Mouse (Mus musculus) ES-E14 (cell line): ENCODE data around the gene Birc7. TPM values are rescaled to one million over a fixed set of nuclear protein-coding genes. Genes with fewer than 3 reads are reported as not detected.

Experiments
- DNase-seq: peaks from one replicate; pipeline ENCODE4 v3.0.0-alpha.2; 2013; ENCODE audit warnings: low read depth, low spot score
- H3K27ac ChIP-seq: 2 replicates; pipeline ENCODE4 v1.5.1; 2012; ENCODE audit warnings: low read depth, mild to moderate bottlenecking, low read length, moderate library complexity, mixed read lengths; ENCODE audit not compliant: poor library complexity, insufficient read depth, severe bottlenecking
- H3K36me3 ChIP-seq: 2 replicates; pipeline ENCODE4 v1.6.1; 2012; ENCODE audit warnings: mild to moderate bottlenecking, low read length, moderate library complexity, mixed read lengths; ENCODE audit not compliant: control insufficient read depth, poor library complexity, insufficient read depth, severe bottlenecking
- H3K4me1 ChIP-seq, 2 experiments: fragments of 150-350 bp in 1 of 2; sonication (generic) in 1 of 2; 2 replicates each; pipeline ENCODE4 v1.6.1; 2012; ENCODE audit warnings: low read length in 2 of 2, mild to moderate bottlenecking in 1 of 2, mixed read lengths in 1 of 2; ENCODE audit not compliant: control insufficient read depth in 2 of 2, insufficient read depth in 2 of 2, poor library complexity in 1 of 2
- H3K4me3 ChIP-seq, 2 experiments: fragments of 150-350 bp in 1 of 2; sonication (generic) in 1 of 2; 2 replicates each; pipeline ENCODE4 v1.5.1; 2012; ENCODE audit warnings: low read length in 2 of 2, low read depth in 1 of 2, mild to moderate bottlenecking in 1 of 2, mixed read lengths in 1 of 2; ENCODE audit not compliant: insufficient read depth in 1 of 2, poor library complexity in 1 of 2, severe bottlenecking in 1 of 2
- H3K9ac ChIP-seq: 2 replicates; pipeline ENCODE4 v1.6.1; 2012; ENCODE audit warnings: low read depth, mild to moderate bottlenecking, low read length, mixed read lengths; ENCODE audit not compliant: poor library complexity, insufficient read depth, severe bottlenecking
- H3K9me3 ChIP-seq: fragments of 150-350 bp; sonication (generic); 2 replicates; pipeline ENCODE4 v1.6.1; 2012; ENCODE audit warnings: low read depth, mild to moderate bottlenecking, low read length; ENCODE audit not compliant: control insufficient read depth, insufficient read depth
- CHD2 ChIP-seq: IDR thresholded peaks from 2 replicates; pipeline ENCODE4 v1.6.1; 2014; ENCODE audit warnings: mild to moderate bottlenecking, low read depth, low read length, inconsistent platforms
- HCFC1 ChIP-seq: IDR thresholded peaks from 2 replicates; pipeline ENCODE4 v1.6.1; 2012; ENCODE audit warnings: low read length, inconsistent platforms, borderline replicate concordance; ENCODE audit not compliant: insufficient read depth
- MAFK ChIP-seq: IDR thresholded peaks from 2 replicates; pipeline ENCODE4 v1.6.1; 2014; ENCODE audit warnings: mild to moderate bottlenecking, low read depth, low read length, inconsistent platforms; ENCODE audit not compliant: insufficient read depth
- ZC3H11A ChIP-seq: IDR thresholded peaks from 2 replicates; pipeline ENCODE4 v1.6.1; 2012; ENCODE audit warnings: low read depth, mild to moderate bottlenecking, inconsistent platforms, low read length, borderline replicate concordance
- ZNF384 ChIP-seq: IDR thresholded peaks from 2 replicates; pipeline ENCODE4 v1.6.1; 2012; ENCODE audit warnings: low read depth, low read length, inconsistent platforms
- in situ Hi-C, 2 experiments: fragments of 600-800 bp; cut with MboI; formaldehyde crosslinking; loops; one replicate each; pipeline ENCODE4 v1.15.1; 2025; ENCODE audit warnings: low sequenced_read_pairs in 2 of 2, inconsistent platforms in 1 of 2; ENCODE audit not compliant: unreplicated experiment in 2 of 2
- total RNA-seq: library from RNA; depleted of rRNA; stranded (reverse); fragments of 300-350 nt; gene quantifications from 2 replicates; pipeline ENCODE4 v1.2.3, GENCODE M21; 2012; rRNA removed

The Birc7 gene
- total RNA-seq, 1 experiment: 2.1 TPM

- in situ Hi-C loops: no loop called here
- Histone ChIP-seq H3K9ac (peak overlapping the region; percentile 94), H3K27ac (no peak overlapping the region; the same call in 1 of the 2 replicates), H3K4me1 (peaks cover 0 to 3% of the 10 kb centered on the region in 2 experiments; a peak in 1 of 4 replicates), H3K4me3 (peak overlapping the region; percentile 87 to 100), H3K9me3 (no peaks in the 10 kb centered on the region), H3K36me3 (peaks cover 9% of the 10 kb centered on the region)
- DNase-seq: no peak
- TF ChIP-seq ZC3H11A (no peak), ZNF384 (no peak), CHD2 (no peak), MAFK (no peak), HCFC1 (no peak)
These were observed 37.5 kb downstream of the Birc7 start for GRCm38 (mm10) chr2:180966092-180966882.

DNA sequence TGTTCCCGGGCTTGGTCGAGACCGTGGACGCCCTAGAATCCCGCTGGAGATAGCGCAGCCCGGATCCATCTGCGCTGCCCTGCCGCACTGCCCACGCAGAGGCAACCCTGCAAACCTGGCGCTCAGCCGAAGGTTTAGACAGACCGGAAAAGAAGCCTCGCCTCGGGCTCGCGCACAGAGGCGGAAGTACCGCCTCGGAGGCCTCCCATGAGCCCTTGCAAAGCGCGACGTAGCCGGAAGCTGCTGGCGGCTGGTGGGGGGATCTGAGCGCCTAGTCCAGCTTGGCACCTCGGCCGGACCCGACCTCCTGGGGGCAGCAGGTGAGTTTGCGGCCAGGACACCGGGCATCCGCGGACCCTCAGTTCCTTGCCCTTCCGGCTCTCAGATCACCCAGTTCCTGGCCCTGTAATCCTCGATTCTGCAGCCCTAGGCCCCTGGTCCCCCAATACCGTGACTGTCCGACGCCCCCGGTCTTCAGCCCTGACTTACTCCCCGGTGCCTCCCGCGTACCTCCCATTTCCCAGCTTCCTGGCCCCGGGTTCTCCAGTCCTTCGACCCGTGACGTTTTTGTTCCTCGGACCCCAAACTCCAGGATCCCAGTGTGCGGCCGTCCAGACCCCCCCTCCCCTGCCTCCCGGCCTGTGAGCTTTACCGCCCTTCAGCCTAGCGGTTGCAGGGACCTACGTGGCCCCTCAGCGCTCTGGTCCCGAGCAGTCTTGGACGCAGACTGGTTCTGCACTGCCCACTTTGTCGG lies 38.4 kb downstream of the Birc7 start, which contains the start of gene Arfgap1:
Gene Arfgap1 (plus strand): TSS at position 216 of the 754 bp plus-strand sequence.
- DNase-seq: peak; percentile 63
- TF ChIP-seq HCFC1 (0 out of 2 replicates have a peak, but pooled peaks have one; percentile 35), CHD2 (no peak)
- H3K4me1 ChIP-seq: peaks cover 0 to 3% of the 10 kb centered on the region in 2 experiments; a peak in 1 of 4 replicates
- in situ Hi-C loops: no loop called here
- no peaks in the 10 kb centered on the region for H3K9me3 ChIP-seq
- peaks cover 18% of the 10 kb centered on the region for H3K36me3 ChIP-seq
- peak within 1 kb of the TSS; percentile 87 to 100 for H3K4me3 ChIP-seq
- peak within 1 kb of the TSS; percentile 94 for H3K9ac ChIP-seq
- H3K27ac ChIP-seq: no peak within 1 kb of the TSS; the same call in 1 of the 2 replicates

DNA sequence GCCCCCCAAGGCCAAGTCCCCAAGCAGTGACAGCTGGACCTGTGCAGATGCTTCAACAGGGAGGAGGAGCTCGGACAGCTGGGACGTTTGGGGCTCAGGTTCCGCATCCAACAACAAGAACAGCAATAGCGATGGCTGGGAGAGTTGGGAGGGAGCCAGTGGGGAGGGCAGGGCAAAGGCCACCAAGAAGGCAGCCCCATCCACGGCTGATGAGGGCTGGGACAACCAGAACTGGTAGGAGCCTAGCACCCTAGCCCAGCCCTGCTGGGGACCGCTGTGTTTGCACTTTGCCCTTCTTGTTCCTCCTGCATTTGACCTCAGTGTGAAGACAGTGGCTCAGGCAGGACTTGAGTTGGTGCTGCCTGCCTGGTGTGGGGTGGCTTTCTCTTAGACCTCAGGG lies 52.3 kb downstream of the Birc7 start:
- TF ChIP-seq ZNF384 (no peak), CHD2 (no peak), HCFC1 (no peak), MAFK (no peak), ZC3H11A (no peak)
- Histone ChIP-seq H3K4me1 (peaks cover 0 to 4% of the 10 kb centered on the region in 2 experiments; a peak in 2 of 4 replicates), H3K36me3 (peaks cover 53% of the 10 kb centered on the region), H3K4me3 (no peak overlapping the region), H3K27ac (no peak overlapping the region), H3K9ac (no peak overlapping the region), H3K9me3 (no peaks in the 10 kb centered on the region)
- DNase-seq: no peak
- in situ Hi-C loops: no loop called here

Other genes with a start within 250 kb of the Birc7 start
- gene Dido1, start 219.0 kb upstream of the Birc7 start, total RNA-seq: 84.7 and 90.6 TPM in 2 replicates
- 57.8 and 64.7 TPM in 2 replicates for gene Gid8, start 218.9 kb upstream of the Birc7 start, total RNA-seq
- gene Slc17a9, start 203.8 kb upstream of the Birc7 start, total RNA-seq: 12.0 and 28.1 TPM in 2 replicates
- gene Bhlhe23, start 152.1 kb upstream of the Birc7 start, total RNA-seq: 0.11 and 0.18 TPM in 2 replicates
- gene Ythdf1, start 8.1 kb upstream of the Birc7 start, total RNA-seq: 53.8 and 58.4 TPM in 2 replicates
- 7.8 and 12.4 TPM in 2 replicates for gene Nkain4, start 25.7 kb downstream of the Birc7 start, total RNA-seq
- 46.7 and 55.0 TPM in 2 replicates for gene Arfgap1, start 38.2 kb downstream of the Birc7 start, total RNA-seq
- 0.80 and 0.90 TPM in 2 replicates for gene Col20a1, start 57.5 kb downstream of the Birc7 start, total RNA-seq
- gene Chrna4, start 114.5 kb downstream of the Birc7 start, total RNA-seq: 0.71 and 0.90 TPM in 2 replicates
- gene Kcnq2, start 206.3 kb downstream of the Birc7 start, total RNA-seq: 4.6 and 11.6 TPM in 2 replicates
- gene Eef1a2, start 228.0 kb downstream of the Birc7 start, total RNA-seq: 0.76 and 0.95 TPM in 2 replicates